Mouse (Mus musculus) spleen, adult 2 months (tissue): ENCODE measurements around the gene Ccrl2. TPM values are rescaled to one million over a fixed set of nuclear protein-coding genes. Genes with fewer than 3 reads are reported as not detected.

Experiments used
- DNase-seq, 2 experiments: peaks; one replicate each; pipeline versions ENCODE4 v3.0.0 to v3.0.0-alpha.2; 2012 to 2021; ENCODE audit warnings: low spot score in 2 of 2, low read depth in 1 of 2
- H3K27ac ChIP-seq: fragments of 200-500 bp; 2 replicates; pipeline ENCODE4 v1.5.1; 2012; ENCODE audit warnings: low read length, inconsistent platforms; ENCODE audit not compliant: insufficient read depth
- H3K27me3 ChIP-seq: fragments of 200-500 bp; 2 replicates; pipeline ENCODE4 v1.6.1; 2012; ENCODE audit warnings: mild to moderate bottlenecking, moderate library complexity, low read length, inconsistent platforms; ENCODE audit not compliant: control insufficient read depth, insufficient read depth
- H3K36me3 ChIP-seq: fragments of 200-500 bp; 2 replicates; pipeline ENCODE4 v1.6.1; 2012; ENCODE audit warnings: mild to moderate bottlenecking, low read length, inconsistent platforms; ENCODE audit not compliant: control insufficient read depth, insufficient read depth
- H3K4me1 ChIP-seq: fragments of 200-500 bp; 2 replicates; pipeline ENCODE4 v1.6.1; 2011; ENCODE audit warnings: inconsistent platforms; ENCODE audit not compliant: control insufficient read depth, insufficient read depth, insufficient read length
- H3K4me3 ChIP-seq: fragments of 200-500 bp; 2 replicates; pipeline ENCODE4 v1.5.1; 2011; ENCODE audit warnings: mild to moderate bottlenecking, inconsistent platforms; ENCODE audit not compliant: insufficient read depth, insufficient read length; ENCODE audit errors: extremely low read depth
- CTCF ChIP-seq: fragments of 200-500 bp; IDR thresholded peaks from 2 replicates; pipeline ENCODE4 v1.5.1; 2011; ENCODE audit warnings: mild to moderate bottlenecking, inconsistent platforms; ENCODE audit not compliant: insufficient read depth, insufficient read length, insufficient replicate concordance; ENCODE audit errors: extremely low read depth
- POLR2A ChIP-seq: fragments of 200-500 bp; IDR thresholded peaks from 2 replicates; pipeline ENCODE4 v1.6.1; 2011; ENCODE audit warnings: low read depth, low read length, inconsistent platforms
- WGBS: fragments of 180-500 bp; shearing (Covaris S2); methylation state at CpG from one replicate; pipeline ENCODE4 v1.1.7; 2018; 5-methylcytosine and 5-hydroxymethylcytosine counted together
- polyA plus RNA-seq: library from polyadenylated mRNA; depleted of rRNA; stranded (reverse); fragments of >200 nt; gene quantifications from 2 replicates; pipeline ENCODE4 v1.2.3, GENCODE M21; 2012

The Ccrl2 gene
- polyA plus RNA-seq, 1 experiment: 5.4 TPM

- no peaks in the 10 kb centered on the region for H3K4me1 ChIP-seq
These were observed 28.8 kb upstream of the Ccrl2 start for GRCm38 (mm10) chr9:111086137-111086536.

GRCm38 (mm10) chr9:111085329-111085728 is 28.0 kb upstream of the Ccrl2 start:
- H3K27me3 ChIP-seq: no peaks in the 10 kb centered on the region
- no peaks in the 10 kb centered on the region for H3K36me3 ChIP-seq
- no peak overlapping the region for H3K27ac ChIP-seq
- no peaks in the 10 kb centered on the region; the same call in 1 of the 2 replicates for H3K4me1 ChIP-seq
- DNase-seq: no peak
- 62% methylated on average over 4 of the region's 4 CpGs for WGBS
- TF ChIP-seq CTCF: no peak
- TF ChIP-seq POLR2A: no peak
- no peak overlapping the region for H3K4me3 ChIP-seq

More at GRCm38 (mm10) chr9:111086137-111086536, 28.8 kb upstream of the Ccrl2 start:
- DNase-seq: no peak
- no peak overlapping the region for H3K27ac ChIP-seq
- no peaks in the 10 kb centered on the region for H3K36me3 ChIP-seq
- H3K4me3 ChIP-seq: no peak overlapping the region
- no peaks in the 10 kb centered on the region for H3K27me3 ChIP-seq
- TF ChIP-seq POLR2A: no peak
- TF ChIP-seq CTCF: no peak
- WGBS: 73% methylated on average over 6 of the region's 6 CpGs

GRCm38 (mm10) chr9:111081765-111082164 is 24.4 kb upstream of the Ccrl2 start:
- Histone ChIP-seq H3K27me3 (no peaks in the 10 kb centered on the region), H3K4me1 (no peaks in the 10 kb centered on the region; the same call in 1 of the 2 replicates), H3K4me3 (no peak overlapping the region), H3K36me3 (no peaks in the 10 kb centered on the region), H3K27ac (no peak overlapping the region)
- DNase-seq: no peak
- WGBS: 93% methylated on average over 5 of the region's 5 CpGs
- TF ChIP-seq CTCF: no peak
- TF ChIP-seq POLR2A: no peak

GRCm38 (mm10) chr9:111080801-111081200 is 23.5 kb upstream of the Ccrl2 start:
- TF ChIP-seq CTCF: no peak
- TF ChIP-seq POLR2A: no peak
- no peaks in the 10 kb centered on the region; the same call in 1 of the 2 replicates for H3K4me1 ChIP-seq
- H3K36me3 ChIP-seq: no peaks in the 10 kb centered on the region
- no peak for DNase-seq
- no peak overlapping the region for H3K4me3 ChIP-seq
- H3K27me3 ChIP-seq: no peaks in the 10 kb centered on the region
- WGBS: 47% methylated on average over 8 of the region's 8 CpGs
- H3K27ac ChIP-seq: no peak overlapping the region

GRCm38 (mm10) chr9:111077745-111078144 is 20.4 kb upstream of the Ccrl2 start:
- DNase-seq: no peak
- Histone ChIP-seq H3K4me1 (no peaks in the 10 kb centered on the region; the same call in 1 of the 2 replicates), H3K4me3 (no peak overlapping the region), H3K36me3 (no peaks in the 10 kb centered on the region), H3K27me3 (no peaks in the 10 kb centered on the region), H3K27ac (no peak overlapping the region)
- no peak for TF ChIP-seq POLR2A
- peak; percentile 33; the same call in 1 of the 2 replicates for TF ChIP-seq CTCF
- 80% methylated on average over 5 of the region's 5 CpGs for WGBS

GRCm38 (mm10) chr9:111072971-111073370 is 15.7 kb upstream of the Ccrl2 start:
- TF ChIP-seq CTCF: no peak
- H3K27me3 ChIP-seq: no peaks in the 10 kb centered on the region
- H3K4me1 ChIP-seq: no peaks in the 10 kb centered on the region
- WGBS: 89% methylated on average over 4 of the region's 4 CpGs
- no peaks in the 10 kb centered on the region for H3K36me3 ChIP-seq
- no peak for DNase-seq
- no peak overlapping the region for H3K4me3 ChIP-seq
- H3K27ac ChIP-seq: no peak overlapping the region

- 26% methylated on average over 7 of the region's 7 CpGs for WGBS
- DNase-seq: peak in 1 of 2 experiments; percentile 15
- no peaks in the 10 kb centered on the region for H3K4me1 ChIP-seq
- H3K36me3 ChIP-seq: no peaks in the 10 kb centered on the region
- H3K27me3 ChIP-seq: no peaks in the 10 kb centered on the region
- TF ChIP-seq CTCF (no peak), POLR2A (no peak)
- no peak overlapping the region for H3K27ac ChIP-seq
- no peak overlapping the region for H3K4me3 ChIP-seq
These were observed 14.9 kb upstream of the Ccrl2 start for GRCm38 (mm10) chr9:111072175-111072574.
